Mouse (Mus musculus): Measurements from ENCODE around the gene Vmn2r61. TPM values are rescaled to one million over a fixed set of nuclear protein-coding genes. Genes with fewer than 3 reads are reported as not detected.

The Vmn2r61 gene
- total RNA-seq (2015) (not detected in 2 replicates), total RNA-seq (2017) (not detected in 2 replicates)

GRCm38 (mm10) chr7:42259753-42260152 lies at the start of gene Vmn2r61:
Gene Vmn2r61, plus strand, starts transcription at chr7:42260053.
- no peak for ATAC-seq (replicated peaks; ENCODE audit: poor library complexity)

Other genes with a start within 250 kb of the Vmn2r61 start
- not detected in 2 replicates for gene Vmn2r59, start 201.0 kb upstream of the Vmn2r61 start, total RNA-seq (2015)
- gene Vmn2r59, start 201.0 kb upstream of the Vmn2r61 start, total RNA-seq (2017) = not detected in 2 replicates
- 0.02 TPM in 1 of 2 replicates, not detected in the other for gene Vmn2r60, start 152.3 kb upstream of the Vmn2r61 start, total RNA-seq (2015)
- not detected in 2 replicates for gene Vmn2r60, start 152.3 kb upstream of the Vmn2r61 start, total RNA-seq (2017)
- gene 4933421I07Rik, start 188.1 kb downstream of the Vmn2r61 start, total RNA-seq (2015) = not detected in 2 replicates
- not detected in 2 replicates for gene 4933421I07Rik, start 188.1 kb downstream of the Vmn2r61 start, total RNA-seq (2017)
- 52.1 and 53.6 TPM in 2 replicates for gene Zfp141, start 245.7 kb downstream of the Vmn2r61 start, total RNA-seq (2015)
- 45.2 and 55.9 TPM in 2 replicates for gene Zfp141, start 245.7 kb downstream of the Vmn2r61 start, total RNA-seq (2017)

Data from megakaryocyte progenitor cell, adult 5-6 weeks (primary cell).